Mouse (Mus musculus) lung, embryonic 16.5 days (tissue): ENCODE results near the gene Ywhag. TPM values are rescaled to one million over a fixed set of nuclear protein-coding genes. Genes with fewer than 3 reads are reported as not detected.

Source experiments
- ATAC-seq: fragments of 200-750 bp; cut with Nextera tagmentation; 2 replicates; pipeline ENCODE4 v1.8.0; 2017; ENCODE audit warnings: low read depth, mild to moderate bottlenecking, moderate library complexity
- H3K27ac ChIP-seq: fragments of 300-500 bp; sonication (generic); 2 replicates; pipeline ENCODE4 v1.5.1; 2014; ENCODE audit warnings: mild to moderate bottlenecking, control low read depth, low read length
- H3K27me3 ChIP-seq: fragments of 300-500 bp; sonication (generic); 2 replicates; pipeline ENCODE4 v1.6.1; 2014; ENCODE audit warnings: low read depth, low read length, mixed read lengths; ENCODE audit not compliant: control insufficient read depth, insufficient read depth
- H3K36me3 ChIP-seq: fragments of 300-500 bp; sonication (generic); 2 replicates; pipeline ENCODE4 v1.6.1; 2014; ENCODE audit warnings: low read length; ENCODE audit not compliant: control insufficient read depth, insufficient read depth
- H3K4me1 ChIP-seq: fragments of 300-500 bp; sonication (generic); replicated peaks from 2 replicates; pipeline ENCODE4 v1.6.1; 2014; ENCODE audit warnings: low read length, mixed read lengths; ENCODE audit not compliant: control insufficient read depth, insufficient read depth
- H3K4me2 ChIP-seq: fragments of 300-500 bp; sonication (generic); 2 replicates; pipeline ENCODE4 v1.6.1; 2014; ENCODE audit warnings: low read depth, low read length, control low read depth
- H3K4me3 ChIP-seq: fragments of 300-500 bp; sonication (generic); 2 replicates; pipeline ENCODE4 v1.5.1; 2014; ENCODE audit warnings: mild to moderate bottlenecking, low read length, control low read depth
- H3K9ac ChIP-seq: fragments of 300-500 bp; sonication (generic); 2 replicates; pipeline ENCODE4 v1.6.1; 2014; ENCODE audit warnings: low read length, control low read depth
- H3K9me3 ChIP-seq: fragments of 300-500 bp; sonication (generic); 2 replicates; pipeline ENCODE4 v1.6.1; 2016; ENCODE audit warnings: low read length; ENCODE audit not compliant: control insufficient read depth
- WGBS: fragments of 180-500 bp; shearing (Covaris S2); extraction: QIAGEN DNeasy Blood & Tissue Kit; methylation state at CpG from one replicate; pipeline ENCODE4 v1.1.7; 2014; 5-methylcytosine and 5-hydroxymethylcytosine counted together
- polyA plus RNA-seq: library from polyadenylated mRNA; unstranded; fragments of >200 nt; fragmentation: Nextera tagmentation; extraction: Ambion mirVana; gene quantifications from 2 replicates; pipeline ENCODE4 v1.2.1, GENCODE M21; 2015

Gene Ywhag
- polyA plus RNA-seq, 1 experiment from 2014 or later = 155 TPM

- H3K4me1 ChIP-seq = peaks cover 10% of the 10 kb centered on the region
- H3K27ac ChIP-seq = no peak overlapping the region
- H3K9me3 ChIP-seq = no peaks in the 10 kb centered on the region
- 0 out of 2 replicates have a peak overlapping the region, but pooled peaks have one; percentile 43 for H3K4me2 ChIP-seq
- H3K36me3 ChIP-seq = no peaks in the 10 kb centered on the region
- WGBS = 82% methylated on average over 6 of the region's 6 CpGs
- H3K27me3 ChIP-seq = no peaks in the 10 kb centered on the region
- no peak for ATAC-seq
- no peak overlapping the region for H3K9ac ChIP-seq
- no peak overlapping the region for H3K4me3 ChIP-seq
Measured at GRCm38 (mm10) chr5:135935641-135936190, 1.3 kb upstream of the Ywhag start.

GRCm38 (mm10) chr5:135935176-135935523 lies 734 bp upstream of the Ywhag start:
- peak overlapping the region; percentile 38; the same call in 1 of the 2 replicates for H3K27ac ChIP-seq
- H3K9me3 ChIP-seq = no peaks in the 10 kb centered on the region
- H3K27me3 ChIP-seq = no peaks in the 10 kb centered on the region
- peak overlapping the region; percentile 43 for H3K4me2 ChIP-seq
- WGBS = 49% methylated on average over 7 of the region's 7 CpGs
- H3K4me1 ChIP-seq = peaks cover 10% of the 10 kb centered on the region
- peak overlapping the region; percentile 48 for H3K9ac ChIP-seq
- H3K4me3 ChIP-seq = peak overlapping the region; percentile 72
- ATAC-seq = no peak; the same call in 1 of the 2 replicates
- peaks cover 3% of the 10 kb centered on the region; the same call in 1 of the 2 replicates for H3K36me3 ChIP-seq

DNA sequence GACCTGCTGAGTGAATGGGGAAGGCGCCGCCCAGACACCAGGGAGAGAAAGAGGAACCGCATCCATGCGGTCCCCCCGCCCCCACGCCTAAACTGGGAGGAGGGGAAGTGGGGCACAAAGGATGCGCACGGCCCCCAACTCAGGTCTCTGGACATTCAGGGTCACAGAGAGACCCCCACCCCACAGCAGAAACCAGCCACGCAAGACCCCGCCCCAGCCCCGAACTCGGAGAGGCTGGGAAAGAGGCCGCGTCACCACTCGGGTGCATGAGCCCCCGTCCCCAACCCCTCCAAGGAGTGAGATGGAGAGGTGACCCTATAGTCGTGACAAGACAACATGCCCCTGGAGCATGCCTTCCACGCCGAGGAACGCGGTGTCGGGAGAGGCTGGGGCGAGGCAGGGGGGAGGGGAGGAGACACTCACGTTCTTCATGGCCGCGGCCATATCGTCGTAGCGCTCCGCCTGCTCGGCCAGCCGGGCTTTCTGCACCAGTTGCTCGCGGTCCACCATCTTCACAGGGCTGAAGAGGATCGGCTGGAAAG lies 445 bp downstream of the Ywhag start:
- no peaks in the 10 kb centered on the region for H3K9me3 ChIP-seq
- H3K4me2 ChIP-seq = peak overlapping the region; percentile 66
- peaks cover 10% of the 10 kb centered on the region for H3K4me1 ChIP-seq
- H3K4me3 ChIP-seq = peak overlapping the region; percentile 72
- no peaks in the 10 kb centered on the region for H3K27me3 ChIP-seq
- peak; percentile 62 for ATAC-seq
- peak overlapping the region; percentile 82 for H3K9ac ChIP-seq
- peak overlapping the region; percentile 97 for H3K27ac ChIP-seq
- WGBS = 0% methylated on average over 35 of the region's 35 CpGs
- H3K36me3 ChIP-seq = peaks cover 12% of the 10 kb centered on the region

DNA sequence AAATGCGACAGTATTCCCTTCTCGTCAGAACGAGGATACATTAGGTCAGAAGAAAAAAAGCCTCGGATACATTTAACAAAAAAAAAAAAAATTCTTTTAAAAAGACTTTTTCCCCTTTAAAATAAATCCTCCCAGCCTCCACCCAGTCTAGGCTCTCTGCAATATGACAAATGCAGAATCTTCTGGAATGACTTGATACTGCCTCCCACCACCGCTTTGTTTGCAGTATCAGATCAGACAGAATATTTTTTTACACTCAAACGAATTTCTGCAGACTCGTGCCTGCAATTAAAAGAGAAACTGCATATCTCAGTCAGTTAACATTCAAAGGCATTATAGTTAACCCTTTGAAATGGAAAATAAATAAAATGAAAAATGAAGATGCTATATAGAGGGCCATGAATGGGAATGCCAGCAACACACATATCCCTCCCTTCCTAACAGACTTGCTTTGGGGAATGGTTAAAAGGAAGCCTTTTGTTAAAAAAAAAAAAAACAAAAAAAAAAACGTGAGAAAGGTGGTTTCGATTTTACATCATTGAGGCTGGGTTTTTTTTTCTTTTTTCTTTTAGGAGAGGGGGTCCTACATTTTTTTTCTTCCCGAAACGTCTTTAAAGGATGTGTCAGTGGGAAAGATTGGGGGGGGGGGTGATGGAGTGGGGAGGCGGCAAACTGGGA lies 1.1 kb downstream of the Ywhag start:
- Histone ChIP-seq H3K9me3 (no peaks in the 10 kb centered on the region), H3K9ac (peak overlapping the region; percentile 82), H3K36me3 (peaks cover 14% of the 10 kb centered on the region), H3K27ac (peak overlapping the region; percentile 97), H3K4me1 (peaks cover 10% of the 10 kb centered on the region), H3K27me3 (no peaks in the 10 kb centered on the region), H3K4me3 (peak overlapping the region; percentile 72), H3K4me2 (peak overlapping the region; percentile 66)
- WGBS = 8% methylated on average over 11 of the region's 12 CpGs
- no peak for ATAC-seq

DNA sequence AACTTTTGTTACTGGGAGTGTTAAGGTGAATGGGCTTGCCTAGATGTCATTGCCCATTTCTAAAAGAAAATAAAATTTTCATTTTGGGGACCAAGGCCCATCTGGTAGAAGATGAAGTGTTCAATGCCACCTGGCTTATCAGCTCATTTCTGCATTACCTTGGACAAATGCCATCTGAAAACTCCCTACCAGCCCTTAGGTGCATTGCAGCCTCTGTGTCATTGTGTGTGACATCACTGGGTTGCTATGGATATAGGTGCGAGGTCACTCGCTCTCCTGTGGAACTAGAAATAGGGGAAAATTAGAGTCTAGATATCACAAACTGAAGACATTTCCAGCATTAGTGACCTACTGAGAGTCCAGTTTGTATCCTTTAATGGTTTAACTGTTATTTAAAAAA lies 2.1 kb downstream of the Ywhag start:
- Histone ChIP-seq H3K27ac (no peak overlapping the region), H3K27me3 (no peaks in the 10 kb centered on the region), H3K4me3 (no peak overlapping the region), H3K36me3 (peaks cover 15% of the 10 kb centered on the region), H3K4me2 (no peak overlapping the region; the same call in 1 of the 2 replicates), H3K9me3 (no peaks in the 10 kb centered on the region), H3K9ac (no peak overlapping the region), H3K4me1 (peaks cover 10% of the 10 kb centered on the region)
- ATAC-seq = no peak
- 68% methylated on average over 2 of the region's 2 CpGs for WGBS

GRCm38 (mm10) chr5:135931526-135931925 lies 2.9 kb downstream of the Ywhag start:
- Histone ChIP-seq H3K9ac (no peak overlapping the region), H3K27ac (no peak overlapping the region), H3K9me3 (no peaks in the 10 kb centered on the region), H3K27me3 (no peaks in the 10 kb centered on the region), H3K36me3 (peaks cover 15% of the 10 kb centered on the region), H3K4me1 (peaks cover 10% of the 10 kb centered on the region), H3K4me2 (no peak overlapping the region), H3K4me3 (no peak overlapping the region)
- WGBS = 84% methylated on average over 9 of the region's 9 CpGs
- no peak for ATAC-seq

DNA sequence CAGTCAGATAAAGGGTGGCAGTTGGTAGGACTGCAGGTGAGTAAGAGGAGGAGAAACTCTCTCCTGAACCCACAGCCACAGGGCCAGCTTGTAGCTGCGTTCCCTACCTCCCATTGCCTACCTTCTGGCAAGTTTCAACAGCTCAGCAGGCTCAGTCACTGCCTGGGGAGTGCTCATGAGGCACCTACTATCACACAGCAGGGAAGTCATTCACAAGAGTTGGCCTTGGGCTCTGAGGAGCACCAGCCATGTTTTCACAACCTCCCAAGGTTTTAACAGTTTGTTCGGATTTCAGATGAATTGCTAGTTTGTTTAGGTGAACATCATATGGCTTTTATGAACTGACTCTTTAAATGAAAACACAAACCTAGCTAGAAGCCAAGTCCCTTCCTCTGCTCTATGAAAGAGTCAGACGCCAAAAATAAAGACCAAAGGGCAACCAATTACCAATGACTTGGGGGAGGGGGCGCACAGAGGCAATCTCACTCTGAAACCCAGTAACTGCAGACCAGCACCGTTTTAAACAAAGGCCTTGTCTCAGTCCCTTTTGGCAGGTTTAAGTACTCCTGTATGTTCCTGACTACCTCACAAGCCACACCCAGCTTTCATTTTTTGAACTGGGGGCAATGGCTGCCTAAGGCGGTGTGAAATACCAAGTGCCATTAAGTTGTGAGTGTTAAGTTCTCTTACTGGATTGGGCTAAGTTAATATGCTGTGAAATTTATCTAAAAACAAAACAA lies 4.6 kb downstream of the Ywhag start:
- Histone ChIP-seq H3K9me3 (no peaks in the 10 kb centered on the region), H3K4me2 (no peak overlapping the region), H3K9ac (no peak overlapping the region), H3K36me3 (peaks cover 18% of the 10 kb centered on the region), H3K27ac (no peak overlapping the region), H3K27me3 (no peaks in the 10 kb centered on the region), H3K4me3 (no peak overlapping the region), H3K4me1 (peaks cover 5% of the 10 kb centered on the region)
- ATAC-seq = no peak
- WGBS = 77% methylated on average over 6 of the region's 6 CpGs

- no peaks in the 10 kb centered on the region for H3K9me3 ChIP-seq
- WGBS = 93% methylated on average over 7 of the region's 7 CpGs
- no peak overlapping the region for H3K27ac ChIP-seq
- no peak overlapping the region for H3K9ac ChIP-seq
- H3K27me3 ChIP-seq = no peaks in the 10 kb centered on the region
- no peak for ATAC-seq
- H3K4me1 ChIP-seq = no peaks in the 10 kb centered on the region
- H3K4me2 ChIP-seq = no peak overlapping the region
- peaks cover 24% of the 10 kb centered on the region for H3K36me3 ChIP-seq
- H3K4me3 ChIP-seq = no peak overlapping the region
Measured at GRCm38 (mm10) chr5:135923901-135924300, 10.5 kb downstream of the Ywhag start.

GRCm38 (mm10) chr5:135919902-135920301 lies 14.5 kb downstream of the Ywhag start:
- ATAC-seq = no peak
- no peak overlapping the region for H3K4me3 ChIP-seq
- no peak overlapping the region for H3K27ac ChIP-seq
- no peaks in the 10 kb centered on the region for H3K9me3 ChIP-seq
- H3K36me3 ChIP-seq = peaks cover 32% of the 10 kb centered on the region
- no peak overlapping the region for H3K4me2 ChIP-seq
- no peak overlapping the region for H3K9ac ChIP-seq
- no peaks in the 10 kb centered on the region for H3K27me3 ChIP-seq
- H3K4me1 ChIP-seq = no peaks in the 10 kb centered on the region; the same call in 1 of the 2 replicates
- WGBS = 79% methylated on average over 3 of the region's 3 CpGs
